Mouse (Mus musculus): Measurements from ENCODE around the gene Bicd2.

The Bicd2 gene

GRCm38 (mm10) chr13:49341012-49341830 is at the start of gene Bicd2:
Gene Bicd2, plus strand, starts transcription at chr13:49341585.
- DNase-seq (ENCODE audit: low read depth, low spot score): peak; percentile 98

- no peak for DNase-seq (ENCODE audit: low read depth, low spot score)
Observed at GRCm38 (mm10) chr13:49291949-49292348, 49.4 kb upstream of the Bicd2 start.

GRCm38 (mm10) chr13:49294108-49294507 is 47.3 kb upstream of the Bicd2 start:
- no peak for DNase-seq (ENCODE audit: low read depth, low spot score)

DNA sequence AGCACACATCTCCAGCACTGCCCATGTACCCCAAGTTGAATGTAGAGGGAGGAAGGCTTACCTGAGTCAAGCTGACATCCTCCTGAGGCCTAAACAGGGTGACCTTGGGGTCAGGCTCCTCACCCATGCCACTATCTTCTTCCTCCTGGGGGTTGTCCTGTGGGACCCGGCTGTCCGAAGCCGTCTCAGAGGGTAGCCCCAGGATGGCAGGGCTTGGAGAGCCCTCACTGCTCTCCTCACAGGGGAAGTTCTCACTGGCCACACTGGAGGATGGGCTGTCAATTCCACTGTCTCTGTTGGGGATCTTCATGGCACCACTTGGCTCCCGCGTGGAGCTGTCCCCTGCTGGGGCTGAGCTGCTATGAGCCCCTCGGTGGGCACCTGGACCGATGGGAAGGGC is 45.1 kb upstream of the Bicd2 start:
- no peak for DNase-seq (ENCODE audit: low read depth, low spot score)

- DNase-seq (ENCODE audit: low read depth, low spot score): no peak
Observed at GRCm38 (mm10) chr13:49298514-49299381, 42.6 kb upstream of the Bicd2 start.

GRCm38 (mm10) chr13:49300771-49301170 is 40.6 kb upstream of the Bicd2 start:
- DNase-seq (ENCODE audit: low read depth, low spot score): no peak

DNA sequence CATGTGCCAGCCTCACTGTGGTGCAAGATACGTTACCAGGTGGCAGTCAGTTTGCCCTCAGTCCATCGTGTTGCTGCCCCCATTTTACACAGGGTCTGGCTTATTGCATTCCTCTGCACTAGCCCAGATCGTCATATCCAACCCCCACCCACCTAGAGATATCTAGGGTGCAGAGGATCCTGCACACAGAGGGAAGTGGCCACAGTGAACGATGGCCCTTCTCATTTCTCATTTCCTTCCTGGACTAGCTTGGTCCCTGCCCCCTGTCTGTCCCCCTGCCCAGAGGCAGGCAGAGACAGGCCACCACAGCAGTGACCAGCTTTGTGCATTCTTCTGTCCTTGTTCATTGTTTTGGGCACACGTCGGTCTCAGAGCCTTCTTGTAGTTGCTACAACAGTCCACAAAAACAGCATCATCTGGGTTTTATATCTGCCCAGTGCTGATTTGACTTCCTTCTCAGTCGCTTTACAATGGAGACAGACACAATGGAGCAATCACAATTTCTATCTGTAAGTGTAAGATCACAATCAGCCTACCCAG is 34.5 kb upstream of the Bicd2 start:
- no peak for DNase-seq (ENCODE audit: low read depth, low spot score)

DNA sequence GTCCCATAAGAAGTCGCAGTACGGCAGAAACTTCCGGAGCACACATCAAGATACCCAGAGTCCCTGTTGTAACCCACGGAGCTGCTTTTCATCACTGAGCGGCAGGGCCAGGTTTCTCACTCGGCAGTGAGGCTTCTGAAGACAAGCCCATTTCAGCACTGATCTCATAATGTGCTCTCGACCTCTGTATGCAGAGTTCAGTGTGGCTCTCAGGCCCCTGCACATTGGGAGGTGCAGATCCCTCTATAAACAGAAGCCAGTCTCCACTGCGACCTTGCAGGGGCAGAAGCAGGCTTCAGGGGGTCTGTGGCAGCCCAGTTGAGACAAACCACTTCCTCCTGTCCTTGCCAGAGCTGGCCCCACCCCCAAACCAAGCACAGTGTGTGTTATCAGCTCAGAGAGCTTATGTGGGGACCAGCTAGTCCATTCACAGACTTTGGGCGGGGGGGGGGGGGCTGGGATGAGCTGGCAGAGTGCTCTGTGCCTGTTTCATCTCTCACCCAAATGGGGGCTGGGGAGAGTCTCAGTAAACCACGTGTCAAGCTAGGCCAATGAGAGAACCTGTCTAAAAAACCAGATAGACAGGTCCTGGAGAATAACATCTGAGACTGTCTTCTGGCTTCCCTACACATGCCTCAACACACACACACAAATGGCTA is 33.9 kb upstream of the Bicd2 start:
- DNase-seq (ENCODE audit: low read depth, low spot score): peak; percentile 12

- DNase-seq (ENCODE audit: low read depth, low spot score): no peak
Observed at GRCm38 (mm10) chr13:49308206-49308605, 33.2 kb upstream of the Bicd2 start.

- no peak for DNase-seq (ENCODE audit: low read depth, low spot score)
Observed at GRCm38 (mm10) chr13:49308861-49309403, 32.5 kb upstream of the Bicd2 start.

- no peak for DNase-seq (ENCODE audit: low read depth, low spot score)
Observed at GRCm38 (mm10) chr13:49309501-49309900, 31.9 kb upstream of the Bicd2 start.

DNA sequence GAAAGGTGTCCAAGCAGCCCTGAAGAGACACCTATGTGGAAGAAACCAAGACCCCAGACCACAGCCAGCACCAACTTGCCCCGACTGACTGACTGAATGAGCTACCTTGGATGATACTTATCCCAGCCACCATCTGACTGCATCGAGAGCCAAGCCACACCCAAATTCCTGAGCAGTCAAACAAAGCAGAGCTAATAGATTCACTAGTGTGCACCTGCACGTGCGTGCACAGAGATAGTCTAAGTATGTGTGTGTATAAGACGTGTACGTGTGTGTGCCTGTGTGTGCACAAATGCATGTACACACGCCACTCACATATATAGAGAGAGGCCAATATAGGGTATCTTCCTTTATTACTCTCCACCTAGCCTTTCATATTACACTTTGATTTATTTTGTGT is 29.7 kb upstream of the Bicd2 start:
- no peak for DNase-seq (ENCODE audit: low read depth, low spot score)

DNA sequence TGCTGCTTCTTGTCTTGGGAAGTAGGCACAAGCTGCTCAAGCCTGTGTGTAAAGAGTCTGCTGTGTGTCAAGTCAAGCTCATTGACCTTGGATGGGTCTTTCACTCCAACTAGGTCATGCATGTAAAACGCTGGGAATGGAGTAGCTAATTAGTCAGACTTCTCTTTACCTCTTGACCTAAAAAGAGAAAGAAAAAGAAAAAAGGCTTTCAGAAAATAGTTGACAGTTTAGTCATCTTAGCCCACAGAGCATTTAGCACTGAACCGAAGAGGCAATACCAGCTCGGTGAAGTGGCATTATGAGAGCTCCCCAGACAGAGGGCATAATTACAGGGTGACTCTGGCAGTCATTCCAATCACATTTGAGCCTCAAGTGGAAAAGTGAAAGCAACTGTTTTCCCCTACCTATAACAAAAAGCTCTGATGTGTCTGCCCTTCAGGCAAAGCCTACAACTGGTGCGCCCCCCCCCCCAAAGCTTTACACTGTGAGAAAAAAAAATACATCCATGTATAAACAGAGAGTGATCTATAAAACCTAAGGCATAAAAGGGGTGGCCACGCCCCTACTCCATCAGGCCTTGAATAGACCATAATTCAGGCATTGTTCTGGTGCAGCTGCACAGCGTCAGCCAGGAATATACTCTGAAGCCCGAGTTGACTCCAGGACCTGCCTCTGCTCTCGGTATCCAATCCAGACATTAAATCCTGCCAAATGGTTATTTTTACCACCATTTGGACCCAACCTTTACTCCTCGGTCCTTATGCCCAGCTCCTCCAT is 24.8 kb upstream of the Bicd2 start:
- peak; percentile 58 for DNase-seq (ENCODE audit: low read depth, low spot score)

DNA sequence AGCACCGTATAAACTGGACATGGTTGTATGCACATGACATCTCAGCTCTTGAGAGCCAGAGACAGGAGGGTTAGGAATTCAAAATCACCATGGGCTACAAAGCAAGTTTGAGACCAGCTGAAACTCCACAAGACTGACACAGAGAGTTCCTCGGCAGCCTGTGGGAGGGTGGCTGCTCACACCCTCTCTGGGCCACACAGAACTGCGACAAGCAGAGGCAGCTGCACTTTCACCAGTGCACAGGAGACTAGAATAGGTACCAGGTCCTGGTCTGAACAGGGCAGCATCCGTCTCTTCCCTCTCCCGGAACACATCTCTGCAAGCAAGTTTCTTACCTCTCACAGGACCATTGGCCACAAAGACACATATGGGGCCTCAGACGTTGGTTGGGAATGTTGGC is 23.9 kb upstream of the Bicd2 start:
- DNase-seq (ENCODE audit: low read depth, low spot score): no peak

DNA sequence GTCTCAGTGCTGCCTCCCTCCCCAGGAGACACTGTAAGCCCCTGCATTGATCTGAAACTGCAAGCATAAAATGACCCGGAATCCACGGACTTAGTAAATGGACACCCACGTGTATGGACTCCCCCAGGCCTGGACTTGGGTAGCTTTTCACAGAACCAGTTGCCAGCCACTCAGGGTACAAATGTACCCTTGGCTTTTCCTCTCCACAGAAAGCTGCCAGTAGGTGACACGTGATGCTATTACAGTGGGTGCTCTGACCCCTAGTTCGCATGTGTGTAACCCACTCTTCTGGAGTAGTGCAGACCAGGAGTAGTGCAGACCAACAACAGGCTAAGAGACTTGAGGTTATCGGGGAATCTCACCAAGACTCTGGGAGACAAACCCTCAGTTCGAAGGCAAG is 23.5 kb upstream of the Bicd2 start:
- no peak for DNase-seq (ENCODE audit: low read depth, low spot score)

DNA sequence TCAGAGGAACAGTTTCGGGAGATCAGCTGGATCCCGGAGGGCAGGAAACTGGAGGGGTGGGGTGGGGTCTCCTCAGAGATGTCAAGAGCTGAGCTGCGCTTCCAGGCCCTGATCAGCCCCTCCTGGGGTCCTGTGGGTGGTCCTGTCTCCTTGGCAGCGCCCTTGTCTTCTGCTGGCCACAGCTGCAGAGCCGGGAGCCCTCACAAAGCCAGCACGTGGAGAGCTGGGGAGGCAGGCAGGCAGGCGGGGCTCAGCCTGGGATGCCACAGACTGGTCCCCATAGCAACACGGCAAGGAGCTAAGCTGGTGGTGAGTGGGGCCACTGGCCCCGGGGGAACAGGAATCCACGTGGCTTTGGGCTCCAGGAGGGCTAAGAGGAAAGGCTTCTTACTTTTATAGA is 21.3 kb upstream of the Bicd2 start, which contains the start of gene Fgd3:
Gene Fgd3, minus strand, starts transcription at position 272 of the 400 bp plus-strand sequence.
- DNase-seq (ENCODE audit: low read depth, low spot score): peak; percentile 82

DNA sequence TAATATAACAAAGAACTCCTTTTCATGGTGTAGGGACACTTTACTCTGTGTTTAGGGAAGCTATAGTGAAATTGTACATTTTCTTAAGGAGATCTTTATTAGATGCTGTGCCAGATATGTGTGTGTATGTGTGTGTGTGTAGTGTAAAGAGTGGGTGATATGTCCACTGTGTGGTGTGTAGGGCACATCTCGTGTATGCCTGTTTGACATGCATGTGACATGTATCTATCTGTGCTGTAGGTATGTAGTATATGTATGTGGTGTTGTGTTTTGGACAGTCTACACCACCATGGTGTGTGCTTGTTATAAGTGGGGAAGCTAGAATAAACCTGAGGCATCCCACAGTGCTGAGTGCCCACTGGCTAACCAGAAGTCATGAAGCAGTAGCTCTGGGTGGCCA is 20.9 kb upstream of the Bicd2 start:
- no peak for DNase-seq (ENCODE audit: low read depth, low spot score)

- no peak for DNase-seq (ENCODE audit: low read depth, low spot score)
Observed at GRCm38 (mm10) chr13:49321452-49321851, 19.9 kb upstream of the Bicd2 start.

- no peak for DNase-seq (ENCODE audit: low read depth, low spot score)
Observed at GRCm38 (mm10) chr13:49322169-49322568, 19.2 kb upstream of the Bicd2 start.

- DNase-seq (ENCODE audit: low read depth, low spot score): no peak
Observed at GRCm38 (mm10) chr13:49322739-49323138, 18.6 kb upstream of the Bicd2 start.

- no peak for DNase-seq (ENCODE audit: low read depth, low spot score)
Observed at GRCm38 (mm10) chr13:49324871-49325270, 16.5 kb upstream of the Bicd2 start.

All from mesoderm, embryonic 11.5 days (tissue).